Mouse (Mus musculus) lung, embryonic 16.5 days (tissue): Measurements from ENCODE around the gene 2200002D01Rik. TPM values are rescaled to one million over a fixed set of nuclear protein-coding genes. Genes with fewer than 3 reads are reported as not detected.

ENCODE experiments used
- ATAC-seq: fragments of 200-750 bp; cut with Nextera tagmentation; 2 replicates; pipeline ENCODE4 v1.8.0; 2017; ENCODE audit warnings: low read depth, mild to moderate bottlenecking, moderate library complexity
- H3K27ac ChIP-seq: fragments of 300-500 bp; sonication (generic); 2 replicates; pipeline ENCODE4 v1.5.1; 2014; ENCODE audit warnings: mild to moderate bottlenecking, control low read depth, low read length
- H3K27me3 ChIP-seq: fragments of 300-500 bp; sonication (generic); 2 replicates; pipeline ENCODE4 v1.6.1; 2014; ENCODE audit warnings: low read depth, low read length, mixed read lengths; ENCODE audit not compliant: control insufficient read depth, insufficient read depth
- H3K36me3 ChIP-seq: fragments of 300-500 bp; sonication (generic); 2 replicates; pipeline ENCODE4 v1.6.1; 2014; ENCODE audit warnings: low read length; ENCODE audit not compliant: control insufficient read depth, insufficient read depth
- H3K4me1 ChIP-seq: fragments of 300-500 bp; sonication (generic); replicated peaks from 2 replicates; pipeline ENCODE4 v1.6.1; 2014; ENCODE audit warnings: low read length, mixed read lengths; ENCODE audit not compliant: control insufficient read depth, insufficient read depth
- H3K4me2 ChIP-seq: fragments of 300-500 bp; sonication (generic); 2 replicates; pipeline ENCODE4 v1.6.1; 2014; ENCODE audit warnings: low read depth, low read length, control low read depth
- H3K4me3 ChIP-seq: fragments of 300-500 bp; sonication (generic); 2 replicates; pipeline ENCODE4 v1.5.1; 2014; ENCODE audit warnings: mild to moderate bottlenecking, low read length, control low read depth
- H3K9ac ChIP-seq: fragments of 300-500 bp; sonication (generic); 2 replicates; pipeline ENCODE4 v1.6.1; 2014; ENCODE audit warnings: low read length, control low read depth
- H3K9me3 ChIP-seq: fragments of 300-500 bp; sonication (generic); 2 replicates; pipeline ENCODE4 v1.6.1; 2016; ENCODE audit warnings: low read length; ENCODE audit not compliant: control insufficient read depth
- WGBS: fragments of 180-500 bp; shearing (Covaris S2); extraction: QIAGEN DNeasy Blood & Tissue Kit; methylation state at CpG from one replicate; pipeline ENCODE4 v1.1.7; 2014; 5-methylcytosine and 5-hydroxymethylcytosine counted together
- polyA plus RNA-seq: library from polyadenylated mRNA; unstranded; fragments of >200 nt; fragmentation: Nextera tagmentation; extraction: Ambion mirVana; gene quantifications from 2 replicates; pipeline ENCODE4 v1.2.1, GENCODE M21; 2015

The 2200002D01Rik gene
- polyA plus RNA-seq, 1 experiment from 2014 or later, result 21.9 TPM

GRCm38 (mm10) chr7:29290691-29291485 lies 42.6 kb upstream of the 2200002D01Rik start:
- H3K27me3 ChIP-seq, result no peaks in the 10 kb centered on the region
- H3K27ac ChIP-seq, result peak overlapping the region; percentile 98
- H3K4me3 ChIP-seq, result peak overlapping the region; percentile 69
- no peaks in the 10 kb centered on the region for H3K9me3 ChIP-seq
- peak overlapping the region; percentile 55 for H3K9ac ChIP-seq
- ATAC-seq, result 0 out of 2 replicates have a peak, but pooled peaks have one; percentile 2
- WGBS, result 34% methylated on average over 11 of the region's 11 CpGs
- peaks cover 25% of the 10 kb centered on the region for H3K4me1 ChIP-seq
- no peaks in the 10 kb centered on the region; the same call in 1 of the 2 replicates for H3K36me3 ChIP-seq
- peak overlapping the region; percentile 82 for H3K4me2 ChIP-seq

DNA sequence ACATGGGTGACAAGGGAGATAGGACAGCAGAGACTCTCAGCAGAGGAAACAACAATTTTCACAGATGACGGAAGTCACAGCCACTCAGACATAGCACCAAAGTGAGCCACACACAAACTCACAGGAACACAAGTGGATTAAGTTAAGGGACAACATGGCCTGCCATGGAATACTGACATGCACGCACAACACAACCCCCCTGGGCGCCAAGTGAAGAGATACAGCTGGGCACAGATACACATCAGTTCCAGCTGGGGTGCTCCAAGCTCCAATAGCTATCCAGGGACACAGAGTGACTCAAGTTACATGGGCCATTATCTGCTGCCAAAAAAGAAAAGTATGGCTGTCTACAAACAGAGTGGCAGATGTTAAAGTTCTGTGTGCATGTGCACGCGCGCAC lies 41.6 kb upstream of the 2200002D01Rik start:
- Histone ChIP-seq H3K9ac (peak overlapping the region; percentile 85), H3K36me3 (no peaks in the 10 kb centered on the region; the same call in 1 of the 2 replicates), H3K4me3 (peak overlapping the region; percentile 69), H3K9me3 (no peaks in the 10 kb centered on the region), H3K4me1 (peaks cover 25% of the 10 kb centered on the region), H3K27ac (peak overlapping the region; percentile 98), H3K27me3 (no peaks in the 10 kb centered on the region), H3K4me2 (peak overlapping the region; percentile 82)
- ATAC-seq, result peak; percentile 76
- 63% methylated on average over 6 of the region's 6 CpGs for WGBS

- Histone ChIP-seq H3K27ac (peak within 1 kb of the TSS; percentile 98), H3K4me3 (peak within 1 kb of the TSS; percentile 69), H3K4me1 (peaks cover 25% of the 10 kb centered on the region), H3K9ac (peak within 1 kb of the TSS; percentile 85), H3K27me3 (no peaks in the 10 kb centered on the region), H3K9me3 (no peaks in the 10 kb centered on the region), H3K36me3 (no peaks in the 10 kb centered on the region; the same call in 1 of the 2 replicates), H3K4me2 (peak within 1 kb of the TSS; percentile 82)
- ATAC-seq, result peak; percentile 37
- WGBS, result 1% methylated on average over 59 of the region's 59 CpGs
These were observed 40.8 kb upstream of the 2200002D01Rik start, which contains the start of gene Ppp1r14a for GRCm38 (mm10) chr7:29288942-29289638. Gene Ppp1r14a, plus strand, starts transcription at chr7:29289308.

DNA sequence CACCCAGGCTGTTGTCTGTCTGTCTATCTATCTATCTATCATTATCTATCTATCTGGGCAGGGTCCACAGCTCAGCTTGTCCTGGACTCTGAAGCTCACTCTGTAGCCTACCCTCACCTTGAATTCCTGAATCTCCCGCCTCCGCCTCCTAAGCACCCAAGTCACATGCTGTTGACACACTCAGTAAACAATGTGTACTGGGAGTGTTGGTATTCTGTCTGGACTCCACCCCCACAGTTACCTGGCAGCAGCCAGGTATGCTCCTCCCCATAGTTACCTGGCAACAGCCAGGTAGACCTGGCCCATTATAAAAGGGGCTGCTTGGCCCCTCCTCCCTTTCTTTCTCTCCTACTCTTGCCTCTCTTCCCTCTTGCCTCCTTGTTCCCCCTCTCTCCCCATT lies 39.8 kb upstream of the 2200002D01Rik start:
- no peak overlapping the region for H3K9ac ChIP-seq
- peaks cover 19% of the 10 kb centered on the region for H3K4me1 ChIP-seq
- H3K27me3 ChIP-seq, result no peaks in the 10 kb centered on the region
- no peak for ATAC-seq
- H3K36me3 ChIP-seq, result no peaks in the 10 kb centered on the region; the same call in 1 of the 2 replicates
- WGBS, result 63% methylated on average over 2 of the region's 2 CpGs
- no peak overlapping the region for H3K27ac ChIP-seq
- H3K4me3 ChIP-seq, result no peak overlapping the region
- no peaks in the 10 kb centered on the region for H3K9me3 ChIP-seq
- H3K4me2 ChIP-seq, result no peak overlapping the region

DNA sequence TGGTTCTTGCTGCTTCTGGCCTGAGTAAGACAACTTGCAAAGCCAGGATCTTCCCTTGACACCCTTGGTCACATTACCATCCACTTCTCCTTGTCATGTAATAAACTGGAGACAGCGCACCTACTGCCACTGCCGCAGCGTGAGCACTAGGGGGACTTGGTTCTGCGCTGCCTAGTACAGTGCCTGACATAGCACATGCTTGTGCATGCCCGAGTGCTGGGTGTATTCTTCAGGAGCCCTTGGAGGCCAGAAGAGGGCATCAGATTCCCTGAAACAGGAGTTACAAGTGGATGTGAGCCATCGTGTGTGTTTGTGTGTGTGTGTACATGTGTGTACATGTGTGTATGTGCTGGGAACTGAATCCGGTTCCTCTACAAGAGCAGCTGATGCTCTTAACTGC lies 39.2 kb upstream of the 2200002D01Rik start:
- no peak overlapping the region for H3K9ac ChIP-seq
- H3K4me3 ChIP-seq, result no peak overlapping the region
- no peak overlapping the region for H3K27ac ChIP-seq
- H3K9me3 ChIP-seq, result no peaks in the 10 kb centered on the region
- no peak overlapping the region for H3K4me2 ChIP-seq
- H3K36me3 ChIP-seq, result no peaks in the 10 kb centered on the region; the same call in 1 of the 2 replicates
- peaks cover 14% of the 10 kb centered on the region for H3K4me1 ChIP-seq
- 83% methylated on average over 7 of the region's 7 CpGs for WGBS
- H3K27me3 ChIP-seq, result peaks cover under 1% of the 10 kb centered on the region; the same call in 1 of the 2 replicates
- no peak for ATAC-seq

DNA sequence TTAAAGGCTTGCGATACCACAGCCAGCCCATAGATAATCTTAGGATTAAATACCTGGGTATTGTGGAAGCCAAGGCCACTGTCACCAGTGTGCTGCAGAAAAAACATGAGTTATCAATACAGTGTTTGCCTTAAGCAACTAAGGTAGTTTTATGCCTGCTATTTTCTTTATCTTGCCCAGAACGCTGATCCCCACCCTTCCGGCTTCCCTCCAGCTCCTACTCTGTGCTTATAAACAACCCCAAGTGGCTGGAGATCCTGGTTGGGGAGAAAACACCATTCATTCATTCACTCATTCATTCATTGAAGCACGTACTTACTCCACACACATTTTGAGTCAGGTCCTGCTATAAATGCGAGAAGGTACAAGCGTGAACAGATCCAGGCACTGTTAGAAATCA lies 36.3 kb upstream of the 2200002D01Rik start:
- peaks cover 11% of the 10 kb centered on the region for H3K27me3 ChIP-seq
- H3K9me3 ChIP-seq, result no peaks in the 10 kb centered on the region
- no peak overlapping the region for H3K9ac ChIP-seq
- no peak overlapping the region for H3K4me2 ChIP-seq
- H3K4me1 ChIP-seq, result peaks cover 16% of the 10 kb centered on the region
- 92% methylated on average over 6 of the region's 6 CpGs for WGBS
- H3K36me3 ChIP-seq, result no peaks in the 10 kb centered on the region
- no peak overlapping the region for H3K4me3 ChIP-seq
- no peak overlapping the region for H3K27ac ChIP-seq
- no peak for ATAC-seq

DNA sequence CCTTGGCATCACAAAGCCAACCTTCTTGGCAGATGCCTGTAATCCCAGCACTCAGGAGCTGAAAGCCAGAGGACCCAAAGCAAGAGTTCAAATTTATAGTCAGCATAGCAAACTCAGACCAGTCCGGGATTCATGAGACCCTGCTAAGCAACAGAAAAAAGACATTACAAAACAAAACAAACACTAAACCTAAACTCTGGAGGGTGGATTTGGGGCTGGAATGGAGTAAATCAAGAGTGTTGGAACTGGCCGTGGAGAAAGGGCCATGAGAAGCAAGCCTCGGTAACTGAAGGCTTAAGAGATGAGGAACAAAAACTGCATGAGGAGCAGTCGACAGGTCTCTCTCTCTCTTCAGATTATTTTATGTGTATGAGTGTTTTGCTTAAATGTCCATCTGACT lies 35.6 kb upstream of the 2200002D01Rik start:
- Histone ChIP-seq H3K27me3 (peaks cover 11% of the 10 kb centered on the region), H3K4me1 (peaks cover 16% of the 10 kb centered on the region), H3K27ac (no peak overlapping the region), H3K4me2 (no peak overlapping the region), H3K9me3 (no peaks in the 10 kb centered on the region), H3K4me3 (no peak overlapping the region), H3K36me3 (no peaks in the 10 kb centered on the region), H3K9ac (no peak overlapping the region)
- 80% methylated on average over 4 of the region's 4 CpGs for WGBS
- ATAC-seq, result no peak

DNA sequence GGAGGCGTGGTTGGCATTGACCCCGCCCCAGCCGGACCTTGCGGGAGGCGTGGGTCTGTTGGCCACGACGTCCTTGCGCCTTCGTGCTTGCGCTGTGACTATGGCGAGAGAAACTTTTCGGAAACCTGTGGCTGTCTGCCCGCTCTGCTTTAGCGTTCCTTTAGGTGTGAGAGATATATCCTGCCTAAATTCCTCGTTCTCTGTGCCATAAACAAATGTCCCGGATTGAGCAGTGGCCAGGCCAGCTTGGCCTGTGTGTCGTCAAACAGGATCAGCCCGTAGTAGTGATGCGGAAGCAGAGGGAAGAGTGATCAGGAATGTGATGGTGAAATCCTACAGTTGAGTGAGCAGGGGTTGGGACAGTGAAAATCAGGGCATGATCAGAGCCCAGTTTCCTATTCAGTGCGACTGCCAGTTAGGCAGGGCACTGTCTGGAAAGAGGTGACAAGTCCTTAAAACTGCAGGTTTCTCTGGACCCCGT lies 33.8 kb upstream of the 2200002D01Rik start:
- ATAC-seq, result peak; percentile 52
- Histone ChIP-seq H3K36me3 (no peaks in the 10 kb centered on the region), H3K4me1 (peaks cover 9% of the 10 kb centered on the region), H3K27ac (no peak overlapping the region), H3K27me3 (peaks cover 11% of the 10 kb centered on the region), H3K4me3 (peak overlapping the region; percentile 68), H3K9me3 (no peaks in the 10 kb centered on the region), H3K9ac (peak overlapping the region; percentile 82), H3K4me2 (peak overlapping the region; percentile 83)
- 5% methylated on average over 21 of the region's 21 CpGs for WGBS
